Mouse (Mus musculus): Measurements from ENCODE around the gene Nav2. TPM values are rescaled to one million over a fixed set of nuclear protein-coding genes. Genes with fewer than 3 reads are reported as not detected.

Nav2 gene
- polyA plus RNA-seq, 1 experiment: 51.7 TPM

GRCm38 (mm10) chr7:49493210-49493609, 584.7 kb downstream of the Nav2 start:
- Histone ChIP-seq H3K4me3 (ENCODE audit: low read depth, low read length) (no peak overlapping the region), H3K27ac (ENCODE audit: insufficient read depth, low read length) (no peak overlapping the region), H3K9ac (ENCODE audit: low read depth, poor library complexity, severe bottlenecking) (no peak overlapping the region), H3K9me3 (replicated peaks; ENCODE audit: control insufficient read depth, insufficient read depth, low read length, poor library complexity, severe bottlenecking) (no peaks in the 10 kb centered on the region), H3K36me3 (ENCODE audit: control insufficient read depth, insufficient read depth, low read length, poor library complexity, severe bottlenecking) (no peaks in the 10 kb centered on the region), H3K27me3 (ENCODE audit: control insufficient read depth, insufficient read depth, low read length, poor library complexity, severe bottlenecking) (no peaks in the 10 kb centered on the region), H3K4me1 (ENCODE audit: control insufficient read depth, insufficient read depth, low read length) (peaks cover 2% of the 10 kb centered on the region)
- TF ChIP-seq CTCF (IDR thresholded peaks at IDR 0.05; ENCODE audit: low read depth, low read length) (peak; percentile 7), POLR2A (IDR thresholded peaks at IDR 0.05; ENCODE audit: insufficient read depth, low read length) (no peak)

DNA sequence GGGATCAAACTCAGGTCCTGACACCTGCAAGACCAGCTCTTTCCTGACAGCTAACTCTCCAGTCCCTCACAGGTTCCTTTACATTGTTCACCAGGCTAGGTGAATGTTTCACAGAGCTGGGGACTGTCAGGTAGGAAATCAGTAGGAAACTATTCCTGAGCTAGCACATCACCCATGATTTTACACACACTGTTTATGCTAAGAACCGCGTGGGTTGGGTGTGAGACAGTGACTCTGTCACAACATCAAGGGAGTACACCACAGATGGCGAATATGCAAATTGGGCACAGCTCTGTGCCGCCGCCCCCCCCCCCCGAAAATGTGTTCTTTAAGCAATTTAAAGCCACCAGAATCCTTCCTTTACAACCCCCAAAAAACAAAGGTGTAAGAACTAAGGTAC, 586.1 kb downstream of the Nav2 start:
- Histone ChIP-seq H3K27me3 (ENCODE audit: control insufficient read depth, insufficient read depth, low read length, poor library complexity, severe bottlenecking) (no peaks in the 10 kb centered on the region), H3K9ac (ENCODE audit: low read depth, poor library complexity, severe bottlenecking) (no peak overlapping the region), H3K4me3 (ENCODE audit: low read depth, low read length) (no peak overlapping the region), H3K4me1 (ENCODE audit: control insufficient read depth, insufficient read depth, low read length) (peaks cover 2% of the 10 kb centered on the region), H3K27ac (ENCODE audit: insufficient read depth, low read length) (no peak overlapping the region), H3K9me3 (replicated peaks; ENCODE audit: control insufficient read depth, insufficient read depth, low read length, poor library complexity, severe bottlenecking) (no peaks in the 10 kb centered on the region), H3K36me3 (ENCODE audit: control insufficient read depth, insufficient read depth, low read length, poor library complexity, severe bottlenecking) (no peaks in the 10 kb centered on the region)
- no peak for TF ChIP-seq EP300 (IDR thresholded peaks at IDR 0.05; ENCODE audit: insufficient read depth, low read depth, low read length)
- no peak for TF ChIP-seq CTCF (IDR thresholded peaks at IDR 0.05; ENCODE audit: low read depth, low read length)

GRCm38 (mm10) chr7:49496111-49496510, 587.6 kb downstream of the Nav2 start:
- Histone ChIP-seq H3K4me1 (ENCODE audit: control insufficient read depth, insufficient read depth, low read length) (peaks cover 2% of the 10 kb centered on the region), H3K27me3 (ENCODE audit: control insufficient read depth, insufficient read depth, low read length, poor library complexity, severe bottlenecking) (no peaks in the 10 kb centered on the region), H3K9ac (ENCODE audit: low read depth, poor library complexity, severe bottlenecking) (no peak overlapping the region), H3K9me3 (replicated peaks; ENCODE audit: control insufficient read depth, insufficient read depth, low read length, poor library complexity, severe bottlenecking) (no peaks in the 10 kb centered on the region), H3K4me3 (ENCODE audit: low read depth, low read length) (no peak overlapping the region), H3K27ac (ENCODE audit: insufficient read depth, low read length) (no peak overlapping the region), H3K36me3 (ENCODE audit: control insufficient read depth, insufficient read depth, low read length, poor library complexity, severe bottlenecking) (no peaks in the 10 kb centered on the region)
- no peak for TF ChIP-seq POLR2A (IDR thresholded peaks at IDR 0.05; ENCODE audit: insufficient read depth, low read length)
- TF ChIP-seq CTCF (IDR thresholded peaks at IDR 0.05; ENCODE audit: low read depth, low read length): no peak
- no peak for TF ChIP-seq EP300 (IDR thresholded peaks at IDR 0.05; ENCODE audit: insufficient read depth, low read depth, low read length)

- H3K4me1 ChIP-seq (ENCODE audit: control insufficient read depth, insufficient read depth, low read length): peaks cover 2% of the 10 kb centered on the region
- H3K9me3 ChIP-seq (replicated peaks; ENCODE audit: control insufficient read depth, insufficient read depth, low read length, poor library complexity, severe bottlenecking): no peaks in the 10 kb centered on the region
- H3K9ac ChIP-seq (ENCODE audit: low read depth, poor library complexity, severe bottlenecking): peak overlapping the region; percentile 39; the same call in 1 of the 2 replicates
- no peak overlapping the region for H3K27ac ChIP-seq (ENCODE audit: insufficient read depth, low read length)
- H3K36me3 ChIP-seq (ENCODE audit: control insufficient read depth, insufficient read depth, low read length, poor library complexity, severe bottlenecking): no peaks in the 10 kb centered on the region
- TF ChIP-seq POLR2A (IDR thresholded peaks at IDR 0.05; ENCODE audit: insufficient read depth, low read length) (no peak), CTCF (IDR thresholded peaks at IDR 0.05; ENCODE audit: low read depth, low read length) (no peak), EP300 (IDR thresholded peaks at IDR 0.05; ENCODE audit: insufficient read depth, low read depth, low read length) (no peak)
- no peak overlapping the region for H3K4me3 ChIP-seq (ENCODE audit: low read depth, low read length)
- no peaks in the 10 kb centered on the region for H3K27me3 ChIP-seq (ENCODE audit: control insufficient read depth, insufficient read depth, low read length, poor library complexity, severe bottlenecking)
These were observed 588.4 kb downstream of the Nav2 start for GRCm38 (mm10) chr7:49496766-49497425.

DNA sequence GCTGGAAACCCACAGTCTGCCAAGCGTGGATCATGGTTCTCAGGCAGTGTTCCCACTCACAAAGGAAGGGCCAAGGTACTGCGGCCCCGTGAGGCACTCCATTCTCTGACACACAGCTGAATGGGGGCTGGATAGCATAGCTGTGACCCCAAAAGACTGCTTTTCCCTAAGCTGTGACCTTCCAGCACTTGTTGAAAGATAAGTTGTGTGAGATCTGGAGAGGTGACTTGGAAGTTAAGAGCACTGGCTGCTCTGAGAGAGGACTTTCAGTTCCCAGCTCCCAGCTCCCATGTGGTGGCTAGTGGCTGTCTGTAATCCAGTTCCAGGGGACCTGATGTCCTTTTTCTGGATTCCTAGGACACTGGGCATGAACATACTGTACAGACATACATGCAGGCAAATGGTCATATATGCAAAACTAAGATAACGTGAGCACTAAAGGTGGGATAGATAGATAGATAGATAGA, 588.9 kb downstream of the Nav2 start:
- H3K27ac ChIP-seq (ENCODE audit: insufficient read depth, low read length): no peak overlapping the region
- H3K9ac ChIP-seq (ENCODE audit: low read depth, poor library complexity, severe bottlenecking): peak overlapping the region; percentile 39; the same call in 1 of the 2 replicates

GRCm38 (mm10) chr7:49499598-49499997, 591.1 kb downstream of the Nav2 start:
- Histone ChIP-seq H3K27ac (ENCODE audit: insufficient read depth, low read length) (no peak overlapping the region), H3K27me3 (ENCODE audit: control insufficient read depth, insufficient read depth, low read length, poor library complexity, severe bottlenecking) (no peaks in the 10 kb centered on the region), H3K4me3 (ENCODE audit: low read depth, low read length) (no peak overlapping the region), H3K36me3 (ENCODE audit: control insufficient read depth, insufficient read depth, low read length, poor library complexity, severe bottlenecking) (no peaks in the 10 kb centered on the region), H3K9ac (ENCODE audit: low read depth, poor library complexity, severe bottlenecking) (no peak overlapping the region), H3K9me3 (replicated peaks; ENCODE audit: control insufficient read depth, insufficient read depth, low read length, poor library complexity, severe bottlenecking) (no peaks in the 10 kb centered on the region), H3K4me1 (ENCODE audit: control insufficient read depth, insufficient read depth, low read length) (peaks cover 4% of the 10 kb centered on the region)
- TF ChIP-seq POLR2A (IDR thresholded peaks at IDR 0.05; ENCODE audit: insufficient read depth, low read length) (no peak), EP300 (IDR thresholded peaks at IDR 0.05; ENCODE audit: insufficient read depth, low read depth, low read length) (no peak), CTCF (IDR thresholded peaks at IDR 0.05; ENCODE audit: low read depth, low read length) (no peak)

More for the DNA sequence above, 588.9 kb downstream of the Nav2 start:
- H3K4me3 ChIP-seq (ENCODE audit: low read depth, low read length): no peak overlapping the region
- H3K9me3 ChIP-seq (replicated peaks; ENCODE audit: control insufficient read depth, insufficient read depth, low read length, poor library complexity, severe bottlenecking): no peaks in the 10 kb centered on the region
- H3K36me3 ChIP-seq (ENCODE audit: control insufficient read depth, insufficient read depth, low read length, poor library complexity, severe bottlenecking): no peaks in the 10 kb centered on the region
- H3K27me3 ChIP-seq (ENCODE audit: control insufficient read depth, insufficient read depth, low read length, poor library complexity, severe bottlenecking): no peaks in the 10 kb centered on the region
- no peak for TF ChIP-seq CTCF (IDR thresholded peaks at IDR 0.05; ENCODE audit: low read depth, low read length)
- no peak for TF ChIP-seq EP300 (IDR thresholded peaks at IDR 0.05; ENCODE audit: insufficient read depth, low read depth, low read length)
- no peak for TF ChIP-seq POLR2A (IDR thresholded peaks at IDR 0.05; ENCODE audit: insufficient read depth, low read length)
- peaks cover 3% of the 10 kb centered on the region for H3K4me1 ChIP-seq (ENCODE audit: control insufficient read depth, insufficient read depth, low read length)

All from ES-Bruce4 (cell line).